Mouse (Mus musculus) CH12.LX (cell line): ENCODE measurements around the gene Tmprss11f. TPM values are rescaled to one million over a fixed set of nuclear protein-coding genes. Genes with fewer than 3 reads are reported as not detected.

Experiments used
- DNase-seq: peaks from one replicate; pipeline ENCODE4 v3.0.0-alpha.2; 2013; ENCODE audit errors: extremely low read depth
- H3K27ac ChIP-seq: 2 replicates; pipeline ENCODE4 v1.5.1; 2012; ENCODE audit warnings: low read depth, mild to moderate bottlenecking, control low read depth, moderate library complexity; ENCODE audit not compliant: insufficient read depth
- H3K27me3 ChIP-seq: replicated peaks from 2 replicates; pipeline ENCODE3; 2012; ENCODE audit warnings: inconsistent platforms
- H3K36me3 ChIP-seq, 2 experiments: replicated peaks in 1 of 2; 2 replicates each; pipeline versions ENCODE3 to v1.6.1; 2012; ENCODE audit warnings: inconsistent platforms in 1 of 2, low read length in 1 of 2, mild to moderate bottlenecking in 1 of 2, mixed read lengths in 1 of 2, moderate library complexity in 1 of 2; ENCODE audit not compliant: control insufficient read depth in 1 of 2, insufficient read depth in 1 of 2
- H3K4me1 ChIP-seq, 2 experiments: 2 replicates each; pipeline ENCODE4 v1.6.1; 2012; ENCODE audit warnings: inconsistent platforms in 1 of 2, moderate library complexity in 1 of 2; ENCODE audit not compliant: insufficient read depth in 2 of 2, control insufficient read depth in 1 of 2
- H3K4me2 ChIP-seq: 2 replicates; pipeline ENCODE4 v1.6.1; 2012; ENCODE audit warnings: low read depth, mild to moderate bottlenecking, control low read depth; ENCODE audit not compliant: poor library complexity, insufficient read depth, severe bottlenecking
- H3K4me3 ChIP-seq, 3 experiments: fragments of 150-350 bp in 1 of 3; sonication (generic) in 1 of 3; replicated peaks in 1 of 3; 2 replicates each; pipeline versions ENCODE3 to v1.5.1; 2011 to 2012; ENCODE audit warnings: low read depth in 2 of 3, low read length in 2 of 3, mild to moderate bottlenecking in 2 of 3, moderate library complexity in 2 of 3, control low read depth in 1 of 3, improper control_type of control experiment in 1 of 3, inconsistent platforms in 1 of 3, mixed read lengths in 1 of 3; ENCODE audit not compliant: poor library complexity in 1 of 3
- H3K79me2 ChIP-seq: replicated peaks from 2 replicates; pipeline ENCODE4 v1.6.1; 2012; ENCODE audit warnings: mild to moderate bottlenecking, moderate library complexity; ENCODE audit not compliant: control insufficient read depth, poor library complexity, insufficient read depth, severe bottlenecking; ENCODE audit errors: extremely low read depth
- H3K9ac ChIP-seq: 2 replicates; pipeline ENCODE4 v1.6.1; 2012; ENCODE audit warnings: low read depth, mild to moderate bottlenecking, control low read depth, moderate library complexity; ENCODE audit not compliant: insufficient read depth
- H3K9me3 ChIP-seq: replicated peaks from 2 replicates; pipeline ENCODE3; 2012; ENCODE audit warnings: low read length, inconsistent platforms, mixed read lengths
- BHLHE40 ChIP-seq: IDR thresholded peaks from 2 replicates; pipeline ENCODE4 v1.6.1; 2011; ENCODE audit warnings: mild to moderate bottlenecking, low read depth, low read length, improper control_type of control experiment
- CHD1 ChIP-seq: IDR thresholded peaks from 2 replicates; pipeline ENCODE4 v1.6.1; 2012; ENCODE audit warnings: low read depth, low read length, improper control_type of control experiment, inconsistent platforms
- E2F4 ChIP-seq: IDR thresholded peaks from 2 replicates; pipeline ENCODE4 v1.6.1; 2011; ENCODE audit warnings: low read depth, low read length, improper control_type of control experiment; ENCODE audit not compliant: insufficient replicate concordance
- GABPA ChIP-seq: IDR thresholded peaks from 2 replicates; pipeline ENCODE4 v1.6.1; 2012; ENCODE audit warnings: low read depth, low read length, improper control_type of control experiment, inconsistent platforms; ENCODE audit not compliant: insufficient replicate concordance
- IRF4 ChIP-seq: IDR thresholded peaks from 2 replicates; pipeline ENCODE4 v1.6.1; 2014; ENCODE audit warnings: low read depth, mild to moderate bottlenecking, inconsistent platforms, low read length, improper control_type of control experiment
- JUND ChIP-seq: conservative IDR thresholded peaks from 2 replicates; pipeline ENCODE4 v1.6.1; 2011; ENCODE audit warnings: low read depth, low read length, improper control_type of control experiment
- MAX ChIP-seq: IDR thresholded peaks from 2 replicates; pipeline ENCODE4 v1.6.1; 2011; ENCODE audit warnings: low read length, improper control_type of control experiment
- MAZ ChIP-seq: IDR thresholded peaks from 2 replicates; pipeline ENCODE4 v1.6.1; 2012; ENCODE audit warnings: low read depth, mild to moderate bottlenecking, inconsistent platforms, low read length, improper control_type of control experiment, moderate library complexity
- MEF2A ChIP-seq: IDR thresholded peaks from 2 replicates; pipeline ENCODE4 v1.6.1; 2014; ENCODE audit warnings: low read depth, mild to moderate bottlenecking, inconsistent platforms, low read length, improper control_type of control experiment, borderline replicate concordance
- MXI1 ChIP-seq: IDR thresholded peaks from 2 replicates; pipeline ENCODE4 v1.6.1; 2011; ENCODE audit warnings: mild to moderate bottlenecking, low read depth, low read length, improper control_type of control experiment
- NRF1 ChIP-seq: IDR thresholded peaks from 2 replicates; pipeline ENCODE4 v1.6.1; 2014; ENCODE audit warnings: low read depth, mild to moderate bottlenecking, inconsistent platforms, low read length, improper control_type of control experiment, moderate library complexity
- PAX5 ChIP-seq: IDR thresholded peaks from 2 replicates; pipeline ENCODE4 v1.6.1; 2012; ENCODE audit warnings: low read length, inconsistent platforms, mixed read lengths
- POLR2AphosphoS2 ChIP-seq: IDR thresholded peaks from 2 replicates; pipeline ENCODE4 v1.6.1; 2011; ENCODE audit warnings: low read depth, low read length, improper control_type of control experiment
- RCOR1 ChIP-seq: conservative IDR thresholded peaks from 2 replicates; pipeline ENCODE4 v1.6.1; 2012; ENCODE audit warnings: low read depth, mild to moderate bottlenecking, inconsistent platforms, low read length, improper control_type of control experiment
- UBTF ChIP-seq: IDR thresholded peaks from 2 replicates; pipeline ENCODE4 v1.6.1; 2012; ENCODE audit warnings: low read depth, mild to moderate bottlenecking, inconsistent platforms, low read length, improper control_type of control experiment, moderate library complexity
- USF1 ChIP-seq: IDR thresholded peaks from 2 replicates; pipeline ENCODE4 v1.6.1; 2014; ENCODE audit warnings: low read depth, mild to moderate bottlenecking, inconsistent platforms, low read length, improper control_type of control experiment
- ZC3H11A ChIP-seq: IDR thresholded peaks from 2 replicates; pipeline ENCODE4 v1.6.1; 2012; ENCODE audit warnings: low read depth, mild to moderate bottlenecking, inconsistent platforms, low read length, improper control_type of control experiment
- ZMIZ1 ChIP-seq: IDR thresholded peaks from 2 replicates; pipeline ENCODE4 v1.6.1; 2012; ENCODE audit warnings: low read depth, mild to moderate bottlenecking, inconsistent platforms, low read length, improper control_type of control experiment
- ZNF384 ChIP-seq: IDR thresholded peaks from 2 replicates; pipeline ENCODE4 v1.6.1; 2012; ENCODE audit warnings: low read depth, low read length, improper control_type of control experiment, inconsistent platforms
- dilution Hi-C: fragments of 300-500 bp; cut with MboI; formaldehyde crosslinking; loops from 2 replicates; pipeline ENCODE4 v1.14.3; 2020; ENCODE audit warnings: low sequenced_read_pairs; ENCODE audit not compliant: extremely low pct_unique_long_range_greater_than_20kb, extremely low pct_ligation_motif_present
- in situ Hi-C: fragments of 300-500 bp; cut with MboI; formaldehyde crosslinking; loops from 3 replicates; pipeline ENCODE4 v1.14.3; 2019; ENCODE audit warnings: low sequenced_read_pairs, low pct_ligation_motif_present, low pct_unique_long_range_greater_than_20kb, mixed read lengths
- polyA plus RNA-seq: library from polyadenylated mRNA; unstranded; fragments of >175 nt; gene quantifications from 2 replicates; pipeline ENCODE4 v1.2.1, GENCODE M21; 2012; ENCODE audit warnings: low read depth; ENCODE audit not compliant: insufficient read length
- total RNA-seq, 2 experiments: library from RNA; depleted of rRNA; stranded (reverse); fragments of 300-350 nt in 1 of 2; fragments of >200 nt in 1 of 2; gene quantifications; 2 replicates each; pipeline ENCODE4 v1.2.3; 2012 to 2014

Tmprss11f gene
- total and polyA plus RNA-seq, 3 experiments, result not detected

- H3K9ac ChIP-seq, result no peak overlapping the region
- no peaks in the 10 kb centered on the region for H3K4me1 ChIP-seq
- H3K27ac ChIP-seq, result no peak overlapping the region
- H3K27me3 ChIP-seq, result no peaks in the 10 kb centered on the region
- H3K36me3 ChIP-seq, result no peaks in the 10 kb centered on the region
- no peak for TF ChIP-seq NRF1
- no peak for TF ChIP-seq ZMIZ1
- no peak for TF ChIP-seq RCOR1
- TF ChIP-seq PAX5, result no peak
- TF ChIP-seq ZNF384, result no peak
- TF ChIP-seq MEF2A, result no peak
- no peak for TF ChIP-seq MAX
- no peak for TF ChIP-seq USF1
- TF ChIP-seq UBTF, result no peak
- no peak for TF ChIP-seq IRF4
- TF ChIP-seq ZC3H11A, result no peak
- TF ChIP-seq JUND, result no peak
- TF ChIP-seq E2F4, result no peak
- no peaks in the 10 kb centered on the region for H3K9me3 ChIP-seq
- in situ Hi-C loops, result no loop called here
- no peak for DNase-seq
- H3K4me3 ChIP-seq, result no peak overlapping the region
- H3K4me2 ChIP-seq, result 0 out of 2 replicates have a peak overlapping the region, but pooled peaks have one; percentile 21
- H3K79me2 ChIP-seq, result no peaks in the 10 kb centered on the region
- dilution Hi-C loops, result no loop called here
Measured at GRCm38 (mm10) chr5:86540601-86541000, 91.6 kb downstream of the Tmprss11f start.

GRCm38 (mm10) chr5:86528725-86529124, 103.5 kb downstream of the Tmprss11f start:
- no peaks in the 10 kb centered on the region for H3K9me3 ChIP-seq
- no peaks in the 10 kb centered on the region for H3K4me1 ChIP-seq
- H3K9ac ChIP-seq, result no peak overlapping the region
- H3K4me2 ChIP-seq, result no peak overlapping the region
- no peaks in the 10 kb centered on the region for H3K79me2 ChIP-seq
- H3K27ac ChIP-seq, result no peak overlapping the region
- in situ Hi-C loops, result no loop called here
- no peak overlapping the region for H3K4me3 ChIP-seq
- H3K36me3 ChIP-seq, result no peaks in the 10 kb centered on the region
- DNase-seq, result no peak
- dilution Hi-C loops, result no loop called here
- H3K27me3 ChIP-seq, result no peaks in the 10 kb centered on the region
- no peak for TF ChIP-seq RCOR1
- no peak for TF ChIP-seq MEF2A
- no peak for TF ChIP-seq GABPA
- no peak for TF ChIP-seq POLR2AphosphoS2
- TF ChIP-seq CHD1, result no peak
- no peak for TF ChIP-seq ZC3H11A
- TF ChIP-seq MAZ, result no peak
- no peak for TF ChIP-seq BHLHE40
- TF ChIP-seq MXI1, result no peak
- TF ChIP-seq, all 38 proteins: peak for 0
